In the genomic region with DNA sequence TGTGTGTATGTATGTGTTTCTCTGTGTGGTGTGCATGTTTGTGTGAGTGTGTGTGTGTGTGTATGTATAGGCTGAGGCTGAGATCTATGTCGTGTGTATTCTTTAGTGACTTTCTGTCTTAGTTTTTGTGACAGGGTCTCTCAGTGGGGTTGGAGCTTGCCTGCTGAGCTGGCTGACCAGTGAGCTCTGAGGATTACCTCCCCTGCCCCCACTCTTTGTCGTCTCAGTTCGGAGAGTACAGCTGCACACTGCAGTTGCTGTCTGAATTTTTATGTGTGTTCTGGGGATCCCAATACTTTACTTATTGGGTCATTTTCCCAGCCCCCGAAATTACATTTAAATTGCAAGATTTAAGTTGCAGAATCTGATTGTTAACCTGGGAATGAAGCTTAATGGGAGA, we compare ENCODE assay signal across 22 mouse cellular contexts. TPM values are rescaled to one million over a fixed set of nuclear protein-coding genes. Genes with fewer than 3 reads are reported as not detected.
DNase-seq lines count a peak whose midpoint lies in the region; ATAC-seq and TF ChIP-seq lines count a peak whose summit lies in the region.
"Had no signal": no experiment of that assay in that cellular context is flagged by ENCODE, and none has a peak within 500 bp of the region (broad histone marks: within the 10 kb centered on the region; RNA-seq: fewer than 3 reads in every experiment).

No protein-coding gene starts in this region.

- no peak for ATAC-seq in midbrain, embryonic 16.5 days
- 0 out of 2 replicates have a peak, but pooled peaks have one; percentile 16 for ATAC-seq in midbrain, embryonic 11.5 days (ENCODE audit: low FRiP score)
- no peak for ATAC-seq in midbrain, postnatal 0 days (ENCODE audit: low FRiP score)
- ATAC-seq in midbrain, embryonic 12.5 days (ENCODE audit: low FRiP score, low read depth) = peak; percentile 27; the same call in 1 of the 2 replicates
- ATAC-seq in midbrain, embryonic 14.5 days (ENCODE audit: low FRiP score, low TSS enrichment) = no peak
- ATAC-seq: activated CD4-positive, CD25-positive, alpha-beta regulatory T cell, adult 4 months; CD4-positive, CD25-positive, alpha-beta regulatory T cell, adult 4 months; Patski had no signal

- H3K4me1 ChIP-seq in midbrain, embryonic 10.5 days = peaks cover 35% of the 10 kb centered on the region
- no peaks in the 10 kb centered on the region; the same call in 1 of the 2 replicates for H3K4me1 ChIP-seq in midbrain, embryonic 16.5 days (ENCODE audit: control insufficient read depth, insufficient read depth, low read length)
- H3K4me1 ChIP-seq in midbrain, embryonic 11.5 days (ENCODE audit: control insufficient read depth, insufficient read depth, low read length) = no peaks in the 10 kb centered on the region; the same call in 1 of the 2 replicates
- no peaks in the 10 kb centered on the region for H3K4me1 ChIP-seq in midbrain, postnatal 0 days (ENCODE audit: insufficient read depth, low read length)
- H3K4me1 ChIP-seq in midbrain, embryonic 12.5 days = peaks cover 4% of the 10 kb centered on the region; the same call in 1 of the 2 replicates
- H3K4me1 ChIP-seq in midbrain, embryonic 14.5 days (ENCODE audit: control insufficient read depth, insufficient read depth, low read length) = 0 out of 2 replicates have a peak, but pooled peaks cover 4% of the 10 kb centered on the region

- H3K27me3 ChIP-seq in midbrain, embryonic 10.5 days (ENCODE audit: low read depth, poor library complexity, severe bottlenecking) = no peaks in the 10 kb centered on the region
- H3K27me3 ChIP-seq in midbrain, embryonic 16.5 days (ENCODE audit: control insufficient read depth, insufficient read depth, low read depth, low read length) = no peaks in the 10 kb centered on the region
- no peaks in the 10 kb centered on the region for H3K27me3 ChIP-seq in midbrain, embryonic 11.5 days (ENCODE audit: control insufficient read depth, insufficient read depth, low read length)
- no peaks in the 10 kb centered on the region for H3K27me3 ChIP-seq in midbrain, postnatal 0 days (ENCODE audit: insufficient read depth, low read length)
- H3K27me3 ChIP-seq in midbrain, embryonic 12.5 days = no peaks in the 10 kb centered on the region
- H3K27me3 ChIP-seq in midbrain, embryonic 14.5 days (ENCODE audit: control insufficient read depth, insufficient read depth, low read length) = no peaks in the 10 kb centered on the region
- H3K27me3 ChIP-seq: CH12.LX had no signal

- H3K9me3 ChIP-seq in midbrain, embryonic 10.5 days (replicated peaks) = no peaks in the 10 kb centered on the region
- H3K9me3 ChIP-seq in midbrain, embryonic 16.5 days (replicated peaks; ENCODE audit: control insufficient read depth, low read length, poor library complexity, severe bottlenecking) = no peaks in the 10 kb centered on the region
- H3K9me3 ChIP-seq in midbrain, embryonic 11.5 days (ENCODE audit: control insufficient read depth, low read length) = no peaks in the 10 kb centered on the region
- H3K9me3 ChIP-seq in midbrain, postnatal 0 days (ENCODE audit: low read length) = no peaks in the 10 kb centered on the region
- H3K9me3 ChIP-seq in midbrain, embryonic 12.5 days = no peaks in the 10 kb centered on the region
- no peaks in the 10 kb centered on the region for H3K9me3 ChIP-seq in midbrain, embryonic 14.5 days (ENCODE audit: control insufficient read depth, low read length)
- H3K9me3 ChIP-seq: G1E had no signal

- H3K27ac ChIP-seq in midbrain, embryonic 10.5 days (replicated peaks) = peak overlapping the region; percentile 65
- H3K27ac ChIP-seq in midbrain, embryonic 16.5 days (ENCODE audit: low read length) = no peak overlapping the region
- no peak overlapping the region for H3K27ac ChIP-seq in midbrain, embryonic 11.5 days (ENCODE audit: low read depth, low read length)
- no peak overlapping the region for H3K27ac ChIP-seq in midbrain, postnatal 0 days (ENCODE audit: low read depth, low read length)
- H3K27ac ChIP-seq in midbrain, embryonic 12.5 days (replicated peaks) = no peak overlapping the region
- no peak overlapping the region for H3K27ac ChIP-seq in midbrain, embryonic 14.5 days (replicated peaks; ENCODE audit: low read depth, low read length)

- no peak for TF ChIP-seq CTCF in midbrain, postnatal 0 days (IDR thresholded peaks at IDR 0.05)

- no peak overlapping the region for H3K9ac ChIP-seq in midbrain, embryonic 16.5 days (ENCODE audit: low read depth, low read length)
- H3K9ac ChIP-seq in midbrain, embryonic 11.5 days (ENCODE audit: low read length) = peak overlapping the region; percentile 44
- no peak overlapping the region for H3K9ac ChIP-seq in midbrain, postnatal 0 days (replicated peaks; ENCODE audit: low read length, poor library complexity, severe bottlenecking)
- no peak overlapping the region for H3K9ac ChIP-seq in midbrain, embryonic 12.5 days (replicated peaks)
- no peak overlapping the region for H3K9ac ChIP-seq in midbrain, embryonic 14.5 days (replicated peaks; ENCODE audit: low read length)

- no peaks in the 10 kb centered on the region for H3K36me3 ChIP-seq in midbrain, embryonic 10.5 days
- H3K36me3 ChIP-seq in midbrain, embryonic 16.5 days (ENCODE audit: control insufficient read depth, insufficient read depth, low read length) = no peaks in the 10 kb centered on the region
- H3K36me3 ChIP-seq in midbrain, embryonic 11.5 days (ENCODE audit: control insufficient read depth, insufficient read depth, low read length) = no peaks in the 10 kb centered on the region
- no peaks in the 10 kb centered on the region for H3K36me3 ChIP-seq in midbrain, postnatal 0 days (ENCODE audit: insufficient read depth, low read length)
- H3K36me3 ChIP-seq in midbrain, embryonic 12.5 days = no peaks in the 10 kb centered on the region
- H3K36me3 ChIP-seq in midbrain, embryonic 14.5 days (ENCODE audit: control insufficient read depth, insufficient read depth, low read length) = no peaks in the 10 kb centered on the region
- H3K36me3 ChIP-seq: G1E had no signal

- WGBS in midbrain, embryonic 10.5 days = 29% methylated on average over 4 of the region's 4 CpGs
- WGBS in midbrain, embryonic 16.5 days = 17% methylated on average over 4 of the region's 4 CpGs
- WGBS in midbrain, embryonic 11.5 days = 18% methylated on average over 4 of the region's 4 CpGs
- 17% methylated on average over 4 of the region's 4 CpGs for WGBS in midbrain, postnatal 0 days
- WGBS in midbrain, embryonic 12.5 days = 18% methylated on average over 4 of the region's 4 CpGs
- 15% methylated on average over 4 of the region's 4 CpGs for WGBS in midbrain, embryonic 14.5 days

- H3K4me3 ChIP-seq in midbrain, embryonic 10.5 days = no peak overlapping the region
- H3K4me3 ChIP-seq in midbrain, embryonic 16.5 days (ENCODE audit: low read depth, low read length) = no peak overlapping the region
- no peak overlapping the region for H3K4me3 ChIP-seq in midbrain, embryonic 11.5 days (ENCODE audit: low read depth, low read length)
- H3K4me3 ChIP-seq in midbrain, postnatal 0 days (ENCODE audit: low read depth, low read length) = no peak overlapping the region
- H3K4me3 ChIP-seq in midbrain, embryonic 12.5 days = no peak overlapping the region
- no peak overlapping the region for H3K4me3 ChIP-seq in midbrain, embryonic 14.5 days (replicated peaks; ENCODE audit: low read depth, low read length)

- no peak overlapping the region for H3K4me2 ChIP-seq in midbrain, embryonic 16.5 days (ENCODE audit: low read length)
- no peak overlapping the region for H3K4me2 ChIP-seq in midbrain, embryonic 11.5 days
- no peak overlapping the region for H3K4me2 ChIP-seq in midbrain, postnatal 0 days (ENCODE audit: low read depth, low read length, poor library complexity, severe bottlenecking)
- H3K4me2 ChIP-seq in midbrain, embryonic 12.5 days (replicated peaks) = no peak overlapping the region
- no peak overlapping the region for H3K4me2 ChIP-seq in midbrain, embryonic 14.5 days (ENCODE audit: low read length)

- DNase-seq in heart, adult 11 months = peak; percentile 58
- no peak for DNase-seq in heart, adult 8-10 months (ENCODE audit: low spot score)
- no peak for DNase-seq in midbrain, embryonic 10.5 days (ENCODE audit: low spot score)
- DNase-seq in midbrain, embryonic 11.5 days (ENCODE audit: low spot score, missing footprints) = peak; percentile 88
- DNase-seq in midbrain, postnatal 0 days (ENCODE audit: low spot score) = no peak
- DNase-seq in midbrain, embryonic 14.5 days = no peak
- DNase-seq: adrenal gland, adult 2 months; adrenal gland, adult 8-10 months; adrenal gland, postnatal 10 days; adrenal gland, postnatal 14 days; adrenal gland, postnatal 25 days; adrenal gland, postnatal 36 days; B cell, adult 2 months; cerebellum, adult 11 months; cerebellum, adult 11-12 months had no signal

RNA-seq across cellular contexts. Expression of gene Hbs1l, which starts 4.6 kb away (rescaled TPM):
- 10 to 100 TPM; 62.9 to 78.5 (median 71.0) TPM for total RNA-seq in heart, adult 8-10 months (2022)
- 134 and 136 TPM in 2 replicates for polyA plus RNA-seq in midbrain, embryonic 10.5 days (2016; fragmentation: Nextera tagmentation; extraction: Ambion mirVana)
- 89.3 and 95.1 TPM in 2 replicates for polyA plus RNA-seq in midbrain, embryonic 16.5 days (2015; fragmentation: Nextera tagmentation; extraction: Ambion mirVana)
- 142 and 154 TPM in 2 replicates for polyA plus RNA-seq in midbrain, embryonic 11.5 days (2014; fragmentation: Nextera tagmentation; extraction: Ambion mirVana)
- 59.1 and 93.8 TPM in 2 replicates for total RNA-seq in midbrain, postnatal 0 days (2014; rRNA removed)
- polyA plus RNA-seq in midbrain, postnatal 0 days (2015; fragmentation: Nextera tagmentation; extraction: Ambion mirVana) = 69.3 and 72.2 TPM in 2 replicates
- polyA plus RNA-seq in midbrain, embryonic 12.5 days (2016; fragmentation: Nextera tagmentation; extraction: Ambion mirVana) = 128 TPM in 2 replicates
- polyA plus RNA-seq in midbrain, embryonic 14.5 days (2014; fragmentation: Nextera tagmentation; extraction: Ambion mirVana) = 77.6 and 102 TPM in 2 replicates

Comparison
In these comparisons a context has a peak if more than half of its experiments do, and no peak if none do; other contexts are left out.
1. DNase-seq: peak in heart, adult 11 months (single experiment) and midbrain, embryonic 11.5 days (single experiment); none in heart, adult 8-10 months (single experiment), midbrain, embryonic 10.5 days (single experiment), midbrain, postnatal 0 days (single experiment) and midbrain, embryonic 14.5 days (single experiment).
2. ATAC-seq: peak in midbrain, embryonic 11.5 days (single experiment) and midbrain, embryonic 12.5 days (single experiment); none in midbrain, embryonic 16.5 days (single experiment), midbrain, postnatal 0 days (single experiment) and midbrain, embryonic 14.5 days (single experiment).